Mouse (Mus musculus) hematopoietic stem cell, adult 5-6 weeks (primary cell): ENCODE data around the gene Coq7. TPM values are rescaled to one million over a fixed set of nuclear protein-coding genes. Genes with fewer than 3 reads are reported as not detected.

ENCODE experiments used
- ATAC-seq, 2 experiments: fragments of 125-278 bp in 1 of 2; replicated peaks in 1 of 2; 2 replicates each; pipeline ENCODE4 v1.8.0; 2016 to 2017; ENCODE audit warnings: inconsistent platforms in 2 of 2, mild to moderate bottlenecking in 2 of 2, moderate number of reproducible peaks in 2 of 2, low read depth in 1 of 2, moderate TSS enrichment in 1 of 2; ENCODE audit not compliant: low FRiP score in 2 of 2, poor library complexity in 2 of 2, severe bottlenecking in 2 of 2, insufficient read depth in 1 of 2, low TSS enrichment in 1 of 2
- total RNA-seq: library from RNA; stranded (forward); fragments of 172-1452, 232-1000 nt; gene quantifications from 2 replicates; pipeline ENCODE4 v1.2.3, GENCODE M21; 2017

Gene Coq7
- 25.6 and 30.7 TPM in 2 replicates for total RNA-seq

DNA sequence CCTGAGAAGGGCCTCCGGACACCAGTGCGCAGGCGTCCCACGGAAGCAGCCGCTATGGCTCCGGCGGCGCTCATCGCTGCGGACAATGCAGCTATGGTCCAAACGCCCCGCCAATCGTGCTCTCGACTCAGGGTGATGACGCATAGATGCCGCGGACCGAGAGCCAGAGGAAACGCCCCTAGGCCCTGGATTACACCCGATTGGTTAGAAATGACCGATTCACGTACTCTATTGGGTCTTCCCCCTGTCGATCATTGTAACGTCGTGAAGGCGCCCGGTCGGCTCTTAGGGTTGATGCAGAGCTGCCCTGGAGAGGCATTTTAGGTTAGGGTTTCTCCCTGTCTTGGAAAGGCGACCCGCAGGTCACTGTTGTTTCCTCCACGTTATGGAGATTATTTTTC lies at the start of gene Coq7:
Gene Coq7, minus strand, starts transcription at position 179 of the 401 bp plus-strand sequence.
- peak; percentile 96 to 98 for ATAC-seq

DNA sequence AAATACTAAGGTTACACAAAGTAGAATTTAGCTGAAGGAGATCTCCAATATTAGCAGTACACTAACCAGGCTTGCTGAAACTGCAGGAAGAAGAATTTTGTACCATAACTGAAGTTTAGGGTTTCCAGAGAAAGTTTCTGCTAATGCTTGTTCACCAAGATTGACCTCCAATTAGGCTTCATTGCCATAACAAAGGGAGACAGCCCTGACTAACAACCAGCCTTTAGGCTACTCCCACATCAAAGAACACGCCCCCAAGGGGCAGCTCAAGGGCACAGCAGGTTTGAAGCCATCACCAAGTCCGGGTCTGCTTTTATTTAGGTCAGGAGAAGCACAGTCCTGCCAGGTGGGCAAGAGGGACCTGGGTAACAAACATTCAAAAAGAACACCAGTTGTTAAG lies 46.8 kb upstream of the Coq7 start:
- ATAC-seq: no peak

DNA sequence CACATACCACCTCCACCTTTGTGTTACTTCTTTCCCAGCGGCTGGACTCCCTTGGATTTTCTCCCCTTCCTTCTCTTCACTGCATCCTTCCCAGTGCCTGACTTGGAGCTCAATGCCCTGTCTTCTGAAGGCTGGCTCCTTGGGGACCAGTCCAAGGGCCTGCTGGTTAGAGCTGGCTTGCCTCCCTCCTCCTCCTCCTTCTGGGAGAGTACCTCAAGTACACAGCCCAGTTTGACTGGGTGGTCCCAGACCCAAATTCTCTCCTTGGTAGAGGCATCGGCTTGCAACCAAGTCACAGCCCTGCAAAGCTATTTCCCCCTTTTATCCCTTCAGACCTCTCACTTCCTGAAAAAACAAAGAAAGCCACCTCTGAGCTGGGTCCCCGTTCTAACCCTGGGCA lies 45.1 kb upstream of the Coq7 start:
- ATAC-seq: no peak

DNA sequence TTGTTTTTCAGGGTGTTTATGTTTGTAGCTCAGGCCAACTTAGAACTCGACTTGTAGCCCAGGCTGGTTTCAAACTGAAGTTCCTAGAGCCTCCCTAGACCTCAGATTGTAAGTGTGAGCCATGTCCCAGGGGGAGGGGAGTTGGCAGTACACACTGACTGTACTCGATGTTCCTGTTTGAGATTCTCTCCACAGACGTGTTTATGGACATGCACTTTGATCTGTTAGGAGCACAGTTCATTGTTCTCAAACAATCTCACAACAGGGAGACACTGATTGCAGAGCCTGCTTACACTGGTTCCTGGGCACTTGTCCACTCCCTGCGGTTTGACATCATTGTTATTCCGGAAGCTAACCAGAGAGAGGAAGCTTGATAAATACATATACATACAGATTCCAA lies 38.9 kb upstream of the Coq7 start:
- ATAC-seq: no peak

DNA sequence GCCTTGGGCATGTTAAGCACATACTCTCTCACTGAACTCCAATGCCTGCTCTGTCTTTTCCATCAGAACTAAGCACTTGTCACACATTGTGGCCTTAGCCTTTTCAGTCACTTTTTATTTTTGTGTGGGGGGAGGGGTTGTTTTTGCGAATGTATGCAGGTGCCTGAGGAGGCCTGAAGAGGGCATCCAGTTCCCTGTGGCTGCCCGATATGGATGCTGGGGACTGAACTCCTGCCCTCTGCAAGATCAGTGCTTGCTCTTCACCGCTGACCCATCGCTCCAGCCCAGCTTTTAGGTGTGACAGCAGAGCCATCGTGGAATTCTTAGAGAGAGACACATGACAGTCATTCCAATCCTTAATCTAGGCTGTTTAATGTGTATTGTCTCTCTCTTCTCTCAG lies 38.2 kb upstream of the Coq7 start:
- ATAC-seq: no peak

DNA sequence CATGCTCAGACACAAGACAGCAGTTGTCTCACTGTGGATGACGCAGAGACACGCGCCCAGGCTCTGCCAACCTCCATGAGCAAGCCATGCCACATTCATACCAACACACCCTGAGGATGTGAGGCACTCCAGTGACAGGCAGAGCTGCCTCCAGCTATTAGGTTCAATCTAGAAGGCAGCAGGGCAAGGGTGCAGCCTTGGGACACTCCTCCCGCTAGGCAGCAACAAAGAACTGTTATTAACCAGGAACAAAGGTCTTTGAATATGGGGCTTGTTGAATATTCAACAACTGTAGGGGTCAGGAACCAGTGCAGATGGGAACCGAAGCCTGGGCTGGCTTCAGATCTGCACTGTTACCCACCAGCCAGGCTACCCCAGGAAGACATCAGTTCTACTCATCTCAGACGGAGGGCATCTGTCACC lies 36.0 kb upstream of the Coq7 start:
- ATAC-seq: no peak

- ATAC-seq: no peak
Measured at GRCm38 (mm10) chr7:118554290-118554689, 21.1 kb upstream of the Coq7 start.

DNA sequence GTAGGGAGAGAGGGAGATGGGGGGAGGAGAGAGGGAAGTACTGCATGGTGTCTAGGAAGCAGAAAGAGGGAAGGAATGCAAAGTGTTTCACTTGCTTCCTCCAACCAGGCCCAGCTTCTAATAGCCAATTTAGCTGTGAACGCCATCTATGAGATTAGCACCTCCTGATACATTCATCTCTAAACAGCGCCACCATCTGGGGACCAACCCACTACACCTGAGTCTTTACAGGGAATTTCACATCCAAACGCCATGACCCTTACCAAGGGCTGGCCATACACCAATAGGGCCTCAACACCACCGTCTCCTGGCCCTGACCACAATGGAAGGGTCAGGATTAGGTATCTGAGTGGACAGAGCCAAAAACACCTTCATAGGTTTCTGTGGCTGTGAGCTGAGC lies 20.7 kb upstream of the Coq7 start:
- ATAC-seq: no peak

GRCm38 (mm10) chr7:118547451-118547850 lies 14.3 kb upstream of the Coq7 start:
- ATAC-seq: no peak

DNA sequence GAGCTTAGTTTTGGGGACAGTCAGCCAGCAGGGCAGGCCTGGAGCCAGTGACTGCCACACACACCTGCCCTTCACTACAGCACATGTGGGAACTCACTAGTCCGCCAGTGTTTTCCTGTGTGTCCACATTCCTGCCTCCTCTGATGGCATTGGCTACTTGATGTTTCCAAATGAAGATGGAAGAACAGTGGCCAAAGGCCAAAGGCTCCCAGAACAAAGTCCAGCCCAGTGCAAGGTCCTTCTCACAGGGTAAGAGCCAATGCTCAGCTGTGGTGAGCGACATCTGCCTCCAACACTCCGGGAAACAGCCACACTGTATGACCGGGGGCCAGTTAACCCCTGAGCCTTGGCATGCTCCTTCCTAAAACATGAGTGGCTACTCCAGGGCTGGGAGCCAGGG lies 11.0 kb upstream of the Coq7 start:
- ATAC-seq: no peak

- no peak for ATAC-seq
Measured at GRCm38 (mm10) chr7:118535076-118535475, 1.9 kb upstream of the Coq7 start.

- no peak for ATAC-seq
Measured at GRCm38 (mm10) chr7:118534326-118534725, 1.2 kb upstream of the Coq7 start.

DNA sequence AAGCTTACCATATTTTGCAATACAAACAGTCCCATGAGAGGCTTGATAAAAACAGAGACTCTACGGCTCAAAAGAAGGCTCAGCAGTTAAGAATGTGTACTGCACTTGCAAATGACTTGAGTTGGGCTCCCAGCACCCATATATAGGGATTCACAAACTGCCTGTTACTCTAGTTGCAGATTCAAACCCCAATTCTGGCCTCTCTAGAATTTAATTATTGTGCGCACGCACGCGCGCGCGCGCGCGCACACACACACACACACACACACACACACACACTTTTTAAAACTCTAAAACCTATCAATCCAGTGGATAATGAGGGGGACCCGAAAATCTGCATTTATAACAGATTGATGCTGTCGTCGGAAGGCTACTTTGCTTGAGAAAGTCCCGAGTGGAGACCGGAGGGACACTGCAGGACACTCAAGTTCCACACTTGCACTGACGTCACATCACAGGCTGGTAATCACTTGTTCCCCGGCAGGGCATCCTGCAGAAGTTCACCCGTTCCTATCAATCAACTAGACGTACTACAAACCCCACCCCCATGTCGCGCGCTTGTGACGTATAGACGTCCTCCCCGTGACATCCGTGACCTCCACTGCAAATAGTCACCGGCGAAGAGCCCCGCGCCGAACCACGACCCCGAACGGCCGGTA lies 508 bp downstream of the Coq7 start:
- peak; percentile 91 to 94 for ATAC-seq

- no peak for ATAC-seq
Measured at GRCm38 (mm10) chr7:118526967-118527366, 6.2 kb downstream of the Coq7 start.

DNA sequence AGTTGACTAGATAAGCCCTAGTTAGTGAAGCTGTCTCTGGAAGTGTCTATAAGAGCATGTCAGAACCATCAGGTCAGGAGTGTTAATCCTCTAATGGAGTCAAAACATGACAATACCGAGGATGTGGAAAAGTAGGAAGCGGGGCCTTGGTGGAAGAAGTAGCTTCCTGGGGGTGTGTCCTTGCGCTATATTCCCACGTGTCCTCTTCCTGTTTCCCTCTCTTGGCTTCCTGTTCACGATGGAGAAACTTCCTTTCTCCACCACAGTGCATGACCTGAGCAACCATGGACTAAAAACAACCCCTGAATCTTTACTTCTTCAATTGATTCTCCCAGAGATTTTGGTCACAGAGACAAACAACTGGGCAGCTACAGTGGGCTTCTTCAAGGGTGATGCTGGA lies 11.1 kb downstream of the Coq7 start:
- ATAC-seq: peak in 1 of 2 experiments; percentile 46; a peak in 1 of 4 replicates

- ATAC-seq: no peak
Measured at GRCm38 (mm10) chr7:118519661-118520060, 13.5 kb downstream of the Coq7 start.

DNA sequence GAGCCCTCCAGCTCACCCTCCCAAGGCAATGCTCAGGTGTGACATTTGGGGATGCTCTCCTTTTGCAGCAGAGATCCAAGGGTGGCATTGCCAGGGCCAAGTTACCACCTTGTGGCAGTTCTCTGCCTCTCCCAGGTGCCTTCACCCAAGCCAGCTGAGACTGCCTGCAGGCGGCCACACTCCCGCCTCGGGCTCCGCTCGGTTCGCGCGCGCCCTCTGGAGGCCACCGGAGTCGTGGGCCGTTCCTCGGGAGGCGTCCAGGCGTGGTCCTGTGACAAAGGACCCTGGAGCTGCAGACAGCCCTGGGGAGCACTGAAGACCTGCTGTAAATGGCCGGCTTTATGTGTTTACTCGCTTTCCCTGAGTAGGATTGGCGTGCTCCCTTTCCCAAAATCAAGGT lies 14.5 kb downstream of the Coq7 start:
- peak; percentile 79 to 91 for ATAC-seq

DNA sequence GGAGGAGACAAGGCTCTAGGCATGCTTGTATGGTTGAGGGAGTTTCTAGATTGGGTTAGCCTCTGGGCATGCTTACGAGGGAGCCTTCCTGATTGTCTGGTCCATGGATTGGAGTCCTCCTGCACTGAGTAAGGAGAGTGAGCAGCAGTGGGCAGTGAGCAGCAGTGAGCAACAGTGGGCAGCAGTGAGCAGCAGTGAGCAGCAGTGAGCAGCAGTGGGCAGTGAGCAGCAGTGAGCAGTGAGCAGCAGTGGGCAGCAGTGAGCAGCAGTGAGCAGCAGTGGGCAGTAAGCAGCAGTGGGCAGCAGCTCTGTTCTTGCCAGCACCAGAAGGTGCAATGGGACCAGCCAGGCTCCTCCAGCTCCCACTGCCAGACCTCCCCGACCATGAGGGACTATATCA lies 15.3 kb downstream of the Coq7 start:
- peak; percentile 29 to 40; a peak in 2 of 4 replicates for ATAC-seq

DNA sequence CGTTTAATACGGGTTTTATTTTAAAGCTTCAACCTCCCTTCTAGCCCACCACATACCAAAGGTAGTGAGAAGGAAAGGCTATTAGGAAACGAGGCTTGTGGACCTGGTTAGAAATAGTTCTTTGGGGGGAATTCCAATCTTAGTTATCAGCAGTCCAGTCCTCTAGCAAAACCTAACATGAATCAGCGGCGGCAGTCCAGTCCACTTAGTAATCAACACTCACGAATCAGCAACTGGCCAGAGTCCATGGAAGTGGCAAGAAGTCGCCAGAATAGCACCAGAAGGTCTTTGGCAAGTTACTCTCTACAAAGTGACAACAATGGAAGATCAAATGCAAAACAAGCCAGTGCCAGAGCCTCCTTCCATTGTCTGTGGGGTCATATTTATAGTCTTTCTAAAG lies 24.6 kb downstream of the Coq7 start:
- ATAC-seq: no peak
